Mouse (Mus musculus): Measurements from ENCODE around the gene Rnf38. TPM values are rescaled to one million over a fixed set of nuclear protein-coding genes. Genes with fewer than 3 reads are reported as not detected.
A peak's percentile ranks its signal among the peaks of the same experiment; 100 is the strongest.

The Rnf38 gene
- total and polyA plus RNA-seq, 3 experiments, result 6.8 to 22.8 TPM; not detected in 1

DNA sequence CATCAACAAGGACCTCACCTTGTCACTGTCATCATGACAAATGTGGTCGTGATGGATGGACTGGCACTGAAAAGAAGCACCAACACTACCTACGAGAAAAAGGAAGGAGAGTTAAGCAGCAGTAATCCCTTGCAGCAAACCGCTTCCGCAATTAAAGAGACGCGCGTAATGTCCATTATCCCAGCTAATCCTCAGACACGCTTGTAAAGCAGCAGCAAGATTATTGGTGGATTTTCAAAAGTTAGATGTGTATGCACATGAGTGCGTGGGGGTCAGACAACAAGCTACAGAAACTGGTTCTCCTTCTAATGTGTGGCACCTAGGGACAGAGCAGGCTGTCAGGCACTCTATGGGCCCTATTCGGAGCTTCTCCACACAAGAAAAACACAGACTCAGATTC lies 46.2 kb downstream of the Rnf38 start:
- Histone ChIP-seq H3K36me3 (ENCODE audit: control insufficient read depth in 1 of 2, insufficient read depth in 2 of 2, low read length in 2 of 2) (no peaks in the 10 kb centered on the region), H3K9ac (ENCODE audit: control insufficient read depth, low read depth, low read length, poor library complexity, severe bottlenecking) (no peak overlapping the region), H3K27me3 (ENCODE audit: control insufficient read depth in 1 of 2, insufficient read depth in 2 of 2, low read length in 2 of 2) (no peaks in the 10 kb centered on the region), H3K4me1 (ENCODE audit: control insufficient read depth in 1 of 2, insufficient read depth in 2 of 2, low read length in 2 of 2) (no peaks in the 10 kb centered on the region), H3K27ac (ENCODE audit: control insufficient read depth, low read depth, low read length) (no peak overlapping the region), H3K4me3 (ENCODE audit: control insufficient read depth in 1 of 2, insufficient read depth in 1 of 2, low read depth in 2 of 2, low read length in 2 of 2) (no peak overlapping the region), H3K79me2 (ENCODE audit: control insufficient read depth, insufficient read depth, low read length, poor library complexity) (no peaks in the 10 kb centered on the region), H3K9me3 (replicated peaks; ENCODE audit: insufficient read depth, low read length) (no peaks in the 10 kb centered on the region)
- no peak for DNase-seq (ENCODE audit: low read depth, low spot score)
- no peak for TF ChIP-seq MAFK (IDR thresholded peaks at IDR 0.05; ENCODE audit: borderline replicate concordance, low read depth, low read length)
- TF ChIP-seq TAL1 (IDR thresholded peaks at IDR 0.05; ENCODE audit: low read length), result no peak
- no peak for TF ChIP-seq ZNF384 (IDR thresholded peaks at IDR 0.05; ENCODE audit: low read depth, low read length)
- TF ChIP-seq TBP (IDR thresholded peaks at IDR 0.05; ENCODE audit: low read depth, low read length), result no peak
- TF ChIP-seq UBTF (IDR thresholded peaks at IDR 0.05; ENCODE audit: borderline replicate concordance, insufficient read depth, low read depth, low read length), result no peak
- TF ChIP-seq GABPA (IDR thresholded peaks at IDR 0.05; ENCODE audit: low read depth, low read length), result no peak
- TF ChIP-seq POLR2A (IDR thresholded peaks at IDR 0.05; ENCODE audit: control insufficient read depth in 1 of 2, insufficient read depth in 1 of 2, low read depth in 1 of 2, low read length in 2 of 2, poor library complexity in 1 of 2), result no peak
- TF ChIP-seq BHLHE40 (IDR thresholded peaks at IDR 0.05; ENCODE audit: borderline replicate concordance, low read depth, low read length), result no peak
- no peak for TF ChIP-seq EP300 (IDR thresholded peaks at IDR 0.05; ENCODE audit: low read depth in 1 of 2, low read length in 2 of 2)
- TF ChIP-seq ETS1 (IDR thresholded peaks at IDR 0.05; ENCODE audit: low read depth, low read length), result no peak
- no peak for TF ChIP-seq USF2 (IDR thresholded peaks at IDR 0.05; ENCODE audit: borderline replicate concordance in 1 of 2, insufficient read depth in 1 of 2, low read depth in 1 of 2, low read length in 2 of 2)
- TF ChIP-seq GATA1 (IDR thresholded peaks at IDR 0.05; ENCODE audit: low read depth, low read length), result no peak
- TF ChIP-seq NELFE (IDR thresholded peaks at IDR 0.05; ENCODE audit: low read depth, low read length), result no peak
- no peak for TF ChIP-seq POLR2AphosphoS5 (IDR thresholded peaks at IDR 0.05; ENCODE audit: borderline replicate concordance, low read depth, low read length)
- TF ChIP-seq NRF1 (IDR thresholded peaks at IDR 0.05; ENCODE audit: insufficient read depth, low read depth, low read length, poor library complexity, severe bottlenecking), result no peak
- no peak for TF ChIP-seq SIN3A (IDR thresholded peaks at IDR 0.05; ENCODE audit: low read length)
- TF ChIP-seq POLR2AphosphoS2 (IDR thresholded peaks at IDR 0.05; ENCODE audit: low read length), result no peak
- TF ChIP-seq HCFC1 (IDR thresholded peaks at IDR 0.05; ENCODE audit: low read depth, low read length), result no peak

DNA sequence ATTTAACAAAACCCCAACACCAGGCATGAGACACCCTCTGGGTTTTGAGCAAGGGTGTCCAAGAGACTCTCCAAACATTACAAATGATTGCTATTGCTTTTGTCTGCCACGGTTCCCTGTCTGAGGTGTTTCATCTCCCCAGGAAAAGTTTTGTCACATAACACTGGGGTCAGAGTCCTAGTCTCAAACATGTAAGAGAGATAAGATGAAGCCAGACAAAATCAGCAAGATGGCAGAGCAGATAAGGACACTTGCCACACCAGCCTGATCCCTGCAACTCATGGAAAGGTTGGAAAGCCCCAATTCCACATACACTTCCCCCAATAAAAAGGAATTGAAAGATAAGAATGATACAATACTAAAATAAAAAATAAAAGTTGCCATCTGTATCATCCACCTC lies 49.7 kb downstream of the Rnf38 start:
- no peaks in the 10 kb centered on the region for H3K27me3 ChIP-seq (ENCODE audit: control insufficient read depth in 1 of 2, insufficient read depth in 2 of 2, low read length in 2 of 2)
- no peaks in the 10 kb centered on the region; a peak in 1 of 4 replicates for H3K36me3 ChIP-seq (ENCODE audit: control insufficient read depth in 1 of 2, insufficient read depth in 2 of 2, low read length in 2 of 2)
- H3K27ac ChIP-seq (ENCODE audit: control insufficient read depth, low read depth, low read length), result no peak overlapping the region
- peaks cover 0 to 3% of the 10 kb centered on the region in 2 experiments; a peak in 1 of 4 replicates for H3K4me1 ChIP-seq (ENCODE audit: control insufficient read depth in 1 of 2, insufficient read depth in 2 of 2, low read length in 2 of 2)
- no peak overlapping the region for H3K4me3 ChIP-seq (ENCODE audit: control insufficient read depth in 1 of 2, insufficient read depth in 1 of 2, low read depth in 2 of 2, low read length in 2 of 2)
- no peaks in the 10 kb centered on the region for H3K79me2 ChIP-seq (ENCODE audit: control insufficient read depth, insufficient read depth, low read length, poor library complexity)
- H3K9ac ChIP-seq (ENCODE audit: control insufficient read depth, low read depth, low read length, poor library complexity, severe bottlenecking), result no peak overlapping the region
- H3K9me3 ChIP-seq (replicated peaks; ENCODE audit: insufficient read depth, low read length), result no peaks in the 10 kb centered on the region
- no peak for TF ChIP-seq JUND (IDR thresholded peaks at IDR 0.05; ENCODE audit: low read depth, low read length)
- peak; percentile 49 for TF ChIP-seq GATA1 (IDR thresholded peaks at IDR 0.05; ENCODE audit: low read depth, low read length)
- DNase-seq (ENCODE audit: low read depth, low spot score), result no peak

All from MEL (cell line).